ENCODE assay signal across 30 mouse cellular contexts in genomic region chr11:109674542-109674941, GRCm38 (mm10). TPM values are rescaled to one million over a fixed set of nuclear protein-coding genes. Genes with fewer than 3 reads are reported as not detected.
DNase-seq lines count a peak whose midpoint lies in the region; ATAC-seq and TF ChIP-seq lines count a peak whose summit lies in the region.
"Had no signal": no experiment of that assay in that cellular context is flagged by ENCODE, and none has a peak within 500 bp of the region (broad histone marks: within the 10 kb centered on the region; RNA-seq: fewer than 3 reads in every experiment).

No protein-coding gene starts in this region.

- no peaks in the 10 kb centered on the region for H3K27me3 ChIP-seq in liver, adult 2 months (ENCODE audit: control insufficient read depth, insufficient read depth, low read length)
- no peaks in the 10 kb centered on the region for H3K27me3 ChIP-seq in liver, embryonic 11.5 days (replicated peaks; ENCODE audit: control insufficient read depth, insufficient read depth, low read length)
- H3K27me3 ChIP-seq in midbrain, postnatal 0 days (ENCODE audit: insufficient read depth, low read length), result no peaks in the 10 kb centered on the region
- H3K27me3 ChIP-seq in midbrain, embryonic 13.5 days, result peaks cover 11% of the 10 kb centered on the region
- H3K27me3 ChIP-seq in stomach, postnatal 0 days (ENCODE audit: control insufficient read depth, insufficient read depth, low read length), result no peaks in the 10 kb centered on the region
- H3K27me3 ChIP-seq: embryonic facial prominence, embryonic 15.5 days; heart, embryonic 13.5 days; hindbrain, embryonic 12.5 days; limb, embryonic 15.5 days; neural tube, embryonic 13.5 days had no signal

- no peaks in the 10 kb centered on the region for H3K4me1 ChIP-seq in liver, adult 2 months (ENCODE audit: control insufficient read depth, insufficient read depth, low read length)
- no peaks in the 10 kb centered on the region for H3K4me1 ChIP-seq in liver, embryonic 11.5 days (replicated peaks; ENCODE audit: control insufficient read depth, insufficient read depth, low read length)
- no peaks in the 10 kb centered on the region for H3K4me1 ChIP-seq in midbrain, postnatal 0 days (ENCODE audit: insufficient read depth, low read length)
- H3K4me1 ChIP-seq in midbrain, embryonic 13.5 days (replicated peaks), result no peaks in the 10 kb centered on the region
- H3K4me1 ChIP-seq in stomach, postnatal 0 days (replicated peaks; ENCODE audit: control insufficient read depth, insufficient read depth), result no peaks in the 10 kb centered on the region; the same call in 1 of the 2 replicates
- H3K4me1 ChIP-seq: hindbrain, embryonic 12.5 days had no signal

- no peak overlapping the region for H3K9ac ChIP-seq in liver, adult 2 months (ENCODE audit: low read depth, low read length)
- no peak overlapping the region for H3K9ac ChIP-seq in liver, embryonic 11.5 days (ENCODE audit: low read depth, low read length)
- no peak overlapping the region for H3K9ac ChIP-seq in midbrain, postnatal 0 days (replicated peaks; ENCODE audit: low read length, poor library complexity, severe bottlenecking)
- H3K9ac ChIP-seq in midbrain, embryonic 13.5 days (replicated peaks), result no peak overlapping the region
- H3K9ac ChIP-seq in stomach, postnatal 0 days (ENCODE audit: low read length), result no peak overlapping the region
- H3K9ac ChIP-seq: embryonic facial prominence, embryonic 15.5 days; heart, embryonic 13.5 days; hindbrain, embryonic 12.5 days; limb, embryonic 15.5 days; neural tube, embryonic 13.5 days had no signal

- H3K79me2 ChIP-seq in liver, adult 2 months (ENCODE audit: control insufficient read depth, insufficient read depth, low read length), result no peaks in the 10 kb centered on the region

- peak; percentile 43 for TF ChIP-seq CTCF in liver, adult 2 months (IDR thresholded peaks at IDR 0.05; ENCODE audit: low read depth, low read length)
- TF ChIP-seq CTCF in midbrain, postnatal 0 days (IDR thresholded peaks at IDR 0.05), result 0 out of 2 replicates have a peak, but pooled peaks have one; percentile 9
- peak; percentile 26; the same call in 1 of the 2 replicates for TF ChIP-seq CTCF in stomach, postnatal 0 days (IDR thresholded peaks at IDR 0.05; ENCODE audit: low read depth)

- H3K36me3 ChIP-seq in liver, adult 2 months (ENCODE audit: control insufficient read depth, insufficient read depth, low read length), result peaks cover 16% of the 10 kb centered on the region; the same call in 1 of the 2 replicates
- H3K36me3 ChIP-seq in liver, embryonic 11.5 days (ENCODE audit: control insufficient read depth, insufficient read depth, low read length), result 0 out of 2 replicates have a peak, but pooled peaks cover 6% of the 10 kb centered on the region
- H3K36me3 ChIP-seq in midbrain, postnatal 0 days (ENCODE audit: insufficient read depth, low read length), result peaks cover 3% of the 10 kb centered on the region; the same call in 1 of the 2 replicates
- peaks cover 13% of the 10 kb centered on the region for H3K36me3 ChIP-seq in midbrain, embryonic 13.5 days
- H3K36me3 ChIP-seq in stomach, postnatal 0 days (ENCODE audit: control insufficient read depth, insufficient read depth, low read length), result no peaks in the 10 kb centered on the region
- H3K36me3 ChIP-seq: embryonic facial prominence, embryonic 15.5 days had no signal

- no peak overlapping the region for H3K4me2 ChIP-seq in liver, embryonic 11.5 days
- no peak overlapping the region for H3K4me2 ChIP-seq in midbrain, postnatal 0 days (ENCODE audit: low read depth, low read length, poor library complexity, severe bottlenecking)
- H3K4me2 ChIP-seq in midbrain, embryonic 13.5 days (replicated peaks), result no peak overlapping the region
- H3K4me2 ChIP-seq in stomach, postnatal 0 days (replicated peaks; ENCODE audit: low read depth), result no peak overlapping the region
- H3K4me2 ChIP-seq: embryonic facial prominence, embryonic 15.5 days; heart, embryonic 13.5 days; hindbrain, embryonic 12.5 days; limb, embryonic 15.5 days; neural tube, embryonic 13.5 days had no signal

- TF ChIP-seq POLR2A in liver, adult 2 months (IDR thresholded peaks at IDR 0.05; ENCODE audit: extremely low read depth, insufficient read depth, low read length), result no peak

- no peak for ATAC-seq in liver, embryonic 11.5 days (replicated peaks; ENCODE audit: low FRiP score)
- ATAC-seq in midbrain, postnatal 0 days (ENCODE audit: low FRiP score), result no peak
- no peak for ATAC-seq in midbrain, embryonic 13.5 days
- ATAC-seq in stomach, postnatal 0 days (ENCODE audit: low FRiP score, low TSS enrichment), result no peak
- ATAC-seq: activated CD4-positive, CD25-positive, alpha-beta regulatory T cell, adult 4 months; forebrain, embryonic 14.5 days had no signal

- intact Hi-C loops in heart, postnatal 14 days (cut with DNase I), result loop anchor here (10.0 kb wide), 1 partner anchor 600 kb away; no protein-coding TSS in a partner anchor

- no peak for TF ChIP-seq EP300 in stomach, postnatal 0 days (optimal IDR thresholded peaks at IDR 0.05)

- peak; percentile 74 for DNase-seq in heart, adult 11 months
- no peak for DNase-seq in heart, postnatal 14 days
- no peak for DNase-seq in liver, adult 2 months (ENCODE audit: extremely low read depth, low read depth, low spot score)
- no peak for DNase-seq in liver, embryonic 11.5 days (ENCODE audit: low spot score)
- DNase-seq in midbrain, postnatal 0 days (ENCODE audit: low spot score), result no peak
- DNase-seq in stomach, postnatal 0 days (ENCODE audit: low spot score), result no peak
- DNase-seq in cerebellum, adult 9-10 months, result no peak
- DNase-seq: adrenal gland, postnatal 10 days; cerebellum, adult 8-10 months; gastrocnemius, postnatal 10 days; kidney, adult 9 months; kidney, postnatal 25 days; layer of hippocampus, adult 9-11 months; left cerebral cortex, postnatal 4 days; retina, postnatal 1 day; right cerebral cortex, postnatal 25 days; spleen, adult 18-20 months; thymus, postnatal 25 days had no signal

- no peak overlapping the region for H3K4me3 ChIP-seq in liver, adult 2 months (ENCODE audit: insufficient read depth, low read depth, low read length)
- no peak overlapping the region for H3K4me3 ChIP-seq in liver, embryonic 11.5 days (ENCODE audit: low read depth, low read length)
- H3K4me3 ChIP-seq in midbrain, postnatal 0 days (ENCODE audit: low read depth, low read length), result no peak overlapping the region
- no peak overlapping the region for H3K4me3 ChIP-seq in midbrain, embryonic 13.5 days (replicated peaks)
- H3K4me3 ChIP-seq in stomach, postnatal 0 days (ENCODE audit: low read depth, low read length), result no peak overlapping the region
- H3K4me3 ChIP-seq: embryonic facial prominence, embryonic 15.5 days; heart, embryonic 13.5 days; hindbrain, embryonic 12.5 days; limb, embryonic 15.5 days; midbrain, embryonic 10.5 days; neural tube, embryonic 13.5 days had no signal

- 89% methylated on average over 11 of the region's 11 CpGs for WGBS in liver, adult 2 months
- 69% methylated on average over 11 of the region's 11 CpGs for WGBS in liver, embryonic 11.5 days
- 79% methylated on average over 11 of the region's 11 CpGs for WGBS in midbrain, postnatal 0 days
- 82% methylated on average over 11 of the region's 11 CpGs for WGBS in midbrain, embryonic 13.5 days
- 76% methylated on average over 11 of the region's 11 CpGs for WGBS in stomach, postnatal 0 days

- H3K27ac ChIP-seq in liver, adult 2 months (replicated peaks; ENCODE audit: insufficient read depth, low read depth, low read length), result no peak overlapping the region
- H3K27ac ChIP-seq in liver, embryonic 11.5 days (ENCODE audit: low read depth, low read length), result no peak overlapping the region
- H3K27ac ChIP-seq in midbrain, postnatal 0 days (ENCODE audit: low read depth, low read length), result no peak overlapping the region
- no peak overlapping the region for H3K27ac ChIP-seq in midbrain, embryonic 13.5 days
- no peak overlapping the region for H3K27ac ChIP-seq in stomach, postnatal 0 days (replicated peaks)
- H3K27ac ChIP-seq: embryonic facial prominence, embryonic 15.5 days; heart, embryonic 13.5 days; hindbrain, embryonic 12.5 days; limb, embryonic 15.5 days; midbrain, embryonic 10.5 days; neural tube, embryonic 13.5 days had no signal

- no peaks in the 10 kb centered on the region for H3K9me3 ChIP-seq in liver, embryonic 11.5 days (ENCODE audit: control insufficient read depth, low read length)
- no peaks in the 10 kb centered on the region for H3K9me3 ChIP-seq in midbrain, postnatal 0 days (ENCODE audit: low read length)
- H3K9me3 ChIP-seq in midbrain, embryonic 13.5 days, result no peaks in the 10 kb centered on the region
- no peaks in the 10 kb centered on the region for H3K9me3 ChIP-seq in stomach, postnatal 0 days (ENCODE audit: control insufficient read depth, low read length)
- H3K9me3 ChIP-seq: embryonic facial prominence, embryonic 15.5 days; G1E; heart, embryonic 13.5 days; hindbrain, embryonic 12.5 days; limb, embryonic 15.5 days; midbrain, embryonic 10.5 days; neural tube, embryonic 13.5 days had no signal

RNA-seq across cellular contexts. Expression of gene Prkar1a, which starts 25.3 kb away (rescaled TPM):
- 100 to 1,000 TPM; 365 to 412 TPM for total RNA-seq in heart, postnatal 14 days (2021)
- total RNA-seq in liver, adult 2 months (2014; rRNA removed), result 47.2 and 56.4 TPM in 2 replicates
- 51.1 and 59.9 TPM in 2 replicates for polyA plus RNA-seq in liver, adult 2 months (2012; rRNA removed)
- polyA plus RNA-seq in liver, embryonic 11.5 days (2014; fragmentation: Nextera tagmentation; extraction: Ambion mirVana), result 261 and 285 TPM in 2 replicates
- 231 and 289 TPM in 2 replicates for total RNA-seq in midbrain, postnatal 0 days (2014; rRNA removed)
- polyA plus RNA-seq in midbrain, postnatal 0 days (2015; fragmentation: Nextera tagmentation; extraction: Ambion mirVana), result 467 and 473 TPM in 2 replicates
- polyA plus RNA-seq in midbrain, embryonic 13.5 days (2015; fragmentation: Nextera tagmentation; extraction: Ambion mirVana), result 471 and 522 TPM in 2 replicates
- 176 and 177 TPM in 2 replicates for polyA plus RNA-seq in stomach, postnatal 0 days (2015; fragmentation: Nextera tagmentation; extraction: Ambion mirVana)

RNA-seq across cellular contexts. Expression of gene Fam20a, which starts 47.5 kb away (rescaled TPM):
- total RNA-seq in heart, postnatal 14 days (2021), result 1 to 10 TPM; 5.5 to 5.7 TPM
- total RNA-seq in liver, adult 2 months (2014; rRNA removed), result 6.9 and 13.2 TPM in 2 replicates
- polyA plus RNA-seq in liver, adult 2 months (2012; rRNA removed), result 30.6 and 34.8 TPM in 2 replicates
- 7.8 and 8.7 TPM in 2 replicates for polyA plus RNA-seq in liver, embryonic 11.5 days (2014; fragmentation: Nextera tagmentation; extraction: Ambion mirVana)
- 8.9 and 10.4 TPM in 2 replicates for total RNA-seq in midbrain, postnatal 0 days (2014; rRNA removed)
- polyA plus RNA-seq in midbrain, postnatal 0 days (2015; fragmentation: Nextera tagmentation; extraction: Ambion mirVana), result 5.9 and 6.1 TPM in 2 replicates
- 2.1 and 2.2 TPM in 2 replicates for polyA plus RNA-seq in midbrain, embryonic 13.5 days (2015; fragmentation: Nextera tagmentation; extraction: Ambion mirVana)
- 3.9 and 4.8 TPM in 2 replicates for polyA plus RNA-seq in stomach, postnatal 0 days (2015; fragmentation: Nextera tagmentation; extraction: Ambion mirVana)
- total RNA-seq: common myeloid progenitor, adult 5-6 weeks; granulocyte monocyte progenitor cell, adult 5-6 weeks had no signal
- polyA plus RNA-seq: G1E had no signal
